Mouse (Mus musculus) embryonic fibroblast, embryonic 13.5 days (primary cell): ENCODE data around the gene Tspan18.

ENCODE experiments used
- CTCF ChIP-seq: IDR thresholded peaks from 2 replicates; pipeline ENCODE4 v1.5.1; 2011; ENCODE audit warnings: mild to moderate bottlenecking, control low read depth, low read length, moderate library complexity, borderline replicate concordance; ENCODE audit not compliant: insufficient read depth
- POLR2A ChIP-seq: IDR thresholded peaks from 2 replicates; pipeline ENCODE4 v1.6.1; 2011; ENCODE audit warnings: low read depth, mild to moderate bottlenecking, control low read depth, low read length, moderate library complexity

DNA sequence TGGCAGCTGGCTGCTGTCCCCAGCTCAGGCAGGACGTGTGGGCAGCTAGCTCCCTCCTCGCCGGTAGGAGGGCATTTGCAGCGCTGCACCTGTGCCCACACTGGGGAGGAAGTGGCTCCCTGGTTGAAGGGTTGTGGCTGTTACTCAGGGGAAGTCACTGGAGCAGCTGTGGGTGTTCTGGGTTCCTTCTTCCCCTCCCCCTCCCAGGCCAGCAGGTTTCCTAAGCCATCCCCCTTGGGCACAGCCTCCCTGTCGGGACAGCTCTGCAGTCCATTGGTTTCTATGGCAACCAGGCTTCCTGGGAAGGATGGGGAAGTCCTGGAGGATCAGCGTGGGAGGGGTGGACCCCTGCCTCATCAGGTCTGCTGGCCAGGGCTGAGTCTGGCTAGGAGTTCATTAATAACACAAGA lies 141.6 kb downstream of the Tspan18 start:
- TF ChIP-seq CTCF, result no peak
- TF ChIP-seq POLR2A, result no peak
